Mouse (Mus musculus): ENCODE measurements around the gene C130050O18Rik.
A peak's percentile ranks its signal among the peaks of the same experiment; 100 is the strongest.

C130050O18Rik gene

DNA sequence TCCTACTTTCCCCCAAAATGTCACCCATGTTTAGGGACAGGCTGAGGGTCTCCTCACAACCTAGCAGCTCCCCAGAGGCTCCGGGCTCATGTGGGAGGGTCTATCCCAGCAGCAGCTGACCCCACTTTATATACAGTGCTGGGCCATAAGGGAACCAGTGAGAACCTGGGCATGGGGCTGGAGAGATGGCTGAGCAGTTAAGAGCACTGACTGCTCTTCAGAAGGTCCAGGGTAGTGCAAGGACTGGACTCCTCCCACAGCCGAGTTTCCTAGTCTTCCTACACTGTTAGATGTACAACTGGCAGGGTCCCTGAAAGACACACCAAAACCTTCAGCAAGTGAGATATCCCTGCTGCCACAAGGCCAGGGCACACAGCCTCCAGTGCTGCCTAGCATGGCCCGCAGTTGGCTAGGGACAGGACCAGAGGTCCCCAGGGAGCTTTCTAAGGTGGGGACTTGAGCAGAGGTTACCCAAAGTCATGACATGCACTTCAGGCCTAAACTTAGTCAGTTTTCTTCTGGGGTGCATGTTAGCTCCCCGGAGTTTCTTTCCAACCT is 7.6 kb upstream of the C130050O18Rik start:
- DNase-seq (ENCODE audit: low spot score in 2 of 2), result peak in 1 of 2 experiments; percentile 30

DNA sequence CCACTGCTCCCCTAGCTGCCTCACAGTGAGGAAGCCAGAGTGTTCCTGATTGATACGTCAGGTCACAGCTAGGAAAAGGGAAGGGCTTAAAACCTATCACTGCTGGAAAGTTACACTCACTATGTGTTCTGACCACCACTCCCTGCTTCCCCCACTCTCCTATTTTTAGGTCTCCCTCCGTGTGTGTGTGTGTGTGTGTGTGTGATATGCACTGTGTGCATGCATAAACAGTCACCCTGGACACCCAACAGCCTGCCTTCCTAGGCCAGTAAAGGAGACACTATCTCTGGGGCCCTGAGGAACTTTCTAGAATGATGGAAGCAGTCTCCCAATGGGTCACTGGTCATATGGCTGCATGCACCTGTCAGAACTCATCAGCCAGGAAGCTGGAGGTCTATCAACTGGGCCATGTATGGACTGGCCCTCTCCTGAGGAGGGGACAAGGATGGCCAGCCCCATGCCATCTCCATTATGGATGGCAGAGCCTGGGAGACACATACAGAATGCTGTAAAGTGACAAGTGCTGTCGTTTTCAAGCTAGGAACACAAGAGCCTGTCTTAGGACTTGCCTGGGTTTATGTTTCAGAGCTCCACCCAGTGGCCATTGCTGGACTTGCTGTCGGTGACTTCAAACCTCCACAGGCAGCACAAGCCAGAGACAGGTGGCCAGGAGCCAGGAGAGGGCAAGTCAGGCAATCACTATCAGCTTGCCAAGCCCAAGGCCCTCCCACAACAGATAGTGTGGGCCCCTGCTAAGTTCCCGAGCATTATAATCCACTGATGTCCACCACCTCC is 6.9 kb upstream of the C130050O18Rik start:
- peak; percentile 93 to 95 for DNase-seq (ENCODE audit: low spot score in 2 of 2)

DNA sequence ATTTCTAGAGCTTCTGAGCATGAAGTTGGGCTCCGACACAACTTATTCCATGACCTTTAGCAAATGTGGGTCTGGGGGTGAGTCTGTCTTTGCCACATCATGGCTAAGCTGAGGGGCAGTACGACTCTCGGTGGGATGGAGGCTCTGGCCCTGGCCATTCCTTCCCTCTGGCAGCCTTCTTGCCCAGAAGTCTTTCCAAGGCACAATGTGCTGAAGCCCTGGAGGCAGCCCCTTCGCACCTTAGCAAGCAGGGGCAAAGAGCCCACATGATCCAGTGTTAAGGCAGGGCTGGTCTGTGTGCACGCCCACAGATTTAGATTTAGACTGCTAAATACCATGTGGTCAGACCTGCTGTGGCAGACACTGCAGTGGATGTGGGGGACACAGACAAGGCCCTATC is 6.3 kb upstream of the C130050O18Rik start:
- DNase-seq (ENCODE audit: low spot score in 2 of 2), result no peak

DNA sequence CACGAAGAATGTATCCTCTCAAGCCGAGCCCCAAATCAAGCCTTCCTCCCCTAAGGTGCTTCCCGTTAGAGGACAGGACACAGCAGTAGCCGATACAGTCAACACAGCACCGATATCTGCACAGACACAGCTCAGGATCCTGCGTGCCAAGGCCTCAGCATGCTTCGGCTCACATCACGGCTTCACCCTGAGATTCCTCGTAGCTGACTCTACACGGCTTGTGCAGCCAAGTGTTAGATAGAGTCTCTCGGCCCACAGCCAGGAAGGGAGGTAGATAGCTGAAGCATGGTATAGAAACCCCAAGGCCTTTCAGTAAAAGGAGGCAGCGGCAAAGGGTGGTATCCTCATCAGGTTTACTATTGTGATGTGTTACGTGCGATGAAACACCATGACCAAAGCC is 5.1 kb upstream of the C130050O18Rik start:
- DNase-seq (ENCODE audit: low spot score in 2 of 2), result no peak

DNA sequence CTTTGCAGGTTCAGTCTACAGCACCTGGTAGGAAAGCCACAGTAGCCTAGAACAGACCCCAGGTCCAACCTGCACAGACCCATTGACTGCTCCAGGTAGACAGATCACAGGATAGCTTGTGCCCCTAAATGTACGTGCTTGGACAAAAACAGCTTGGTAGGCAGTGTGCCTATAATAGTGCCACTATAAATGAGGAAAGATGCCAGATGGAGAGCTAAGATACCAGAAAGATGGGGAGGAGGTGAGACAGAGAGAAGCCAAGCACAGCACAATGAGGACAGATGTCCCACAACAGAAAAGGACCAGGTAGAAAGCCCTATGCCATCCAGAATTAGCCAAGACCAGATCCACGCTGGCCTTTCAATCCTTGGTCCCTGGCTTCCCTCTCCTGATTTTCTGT is 3.0 kb upstream of the C130050O18Rik start:
- DNase-seq (ENCODE audit: low spot score in 2 of 2), result no peak

DNA sequence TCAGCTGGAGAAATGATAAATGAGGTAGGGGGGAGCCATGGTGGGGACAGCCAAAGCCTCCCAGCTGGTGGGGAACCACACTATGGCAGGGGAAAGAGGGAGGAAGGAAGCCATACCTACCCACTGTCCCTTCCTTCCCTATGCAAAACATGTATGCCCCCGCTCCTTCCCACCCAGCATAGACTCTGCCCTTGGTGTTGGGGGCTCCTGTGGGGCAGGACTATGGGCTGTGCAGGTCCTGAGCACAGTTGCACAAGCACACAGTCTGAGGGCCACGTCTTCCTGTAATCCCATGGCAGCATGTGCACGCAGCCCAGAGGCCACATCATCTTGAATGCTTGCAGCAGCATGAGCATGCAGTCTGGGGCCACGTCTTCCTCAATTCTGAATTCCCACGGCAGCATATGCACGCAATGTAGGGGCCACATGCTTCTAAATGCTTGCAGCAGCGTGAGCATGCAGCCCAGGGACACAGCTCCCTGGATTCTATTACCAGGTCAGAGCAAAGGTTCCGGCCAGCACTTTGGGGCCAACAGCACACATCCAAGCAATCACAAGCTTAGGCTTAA is 1.3 kb upstream of the C130050O18Rik start:
- no peak for DNase-seq (ENCODE audit: low spot score in 2 of 2)

DNA sequence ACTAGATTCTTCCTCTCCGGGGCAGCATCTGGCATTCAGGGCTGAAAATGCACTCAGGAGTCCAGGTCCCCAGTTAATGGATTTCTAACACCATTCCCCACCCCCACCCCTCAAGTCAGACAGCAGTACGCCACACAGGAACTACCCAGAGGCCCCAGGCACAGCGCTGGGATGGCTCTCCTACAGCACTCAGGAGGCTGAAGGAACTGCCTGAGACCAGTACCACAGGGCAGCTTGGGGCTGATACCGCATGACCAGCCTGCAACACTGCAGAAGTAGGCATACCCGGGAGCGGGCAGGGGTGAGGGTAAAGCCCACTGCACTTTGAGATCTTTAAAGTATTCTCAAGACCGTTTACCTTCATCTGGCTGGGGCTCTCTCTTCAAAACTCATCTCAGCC is 398 bp downstream of the C130050O18Rik start:
- peak in 1 of 2 experiments; percentile 27 for DNase-seq (ENCODE audit: low spot score in 2 of 2)

DNA sequence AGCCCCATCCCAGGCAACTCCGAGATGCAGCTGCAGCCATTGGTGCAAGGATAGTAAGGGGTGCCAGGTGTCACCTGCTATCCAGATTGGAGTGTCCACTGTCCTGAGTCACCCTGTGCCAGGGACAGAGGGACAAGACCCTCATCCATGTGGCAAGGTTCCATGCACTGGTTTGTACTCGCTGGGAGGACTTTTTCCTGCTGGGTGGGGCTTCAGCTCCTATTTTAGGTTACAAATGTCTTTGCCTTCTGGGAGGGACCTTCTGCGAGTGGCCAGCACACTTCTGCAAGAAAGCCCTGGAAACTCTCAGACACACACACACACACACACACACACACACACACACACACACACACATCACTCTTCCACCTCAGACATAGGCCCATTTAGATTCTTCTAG is 873 bp downstream of the C130050O18Rik start:
- no peak for DNase-seq (ENCODE audit: low spot score in 2 of 2)

DNA sequence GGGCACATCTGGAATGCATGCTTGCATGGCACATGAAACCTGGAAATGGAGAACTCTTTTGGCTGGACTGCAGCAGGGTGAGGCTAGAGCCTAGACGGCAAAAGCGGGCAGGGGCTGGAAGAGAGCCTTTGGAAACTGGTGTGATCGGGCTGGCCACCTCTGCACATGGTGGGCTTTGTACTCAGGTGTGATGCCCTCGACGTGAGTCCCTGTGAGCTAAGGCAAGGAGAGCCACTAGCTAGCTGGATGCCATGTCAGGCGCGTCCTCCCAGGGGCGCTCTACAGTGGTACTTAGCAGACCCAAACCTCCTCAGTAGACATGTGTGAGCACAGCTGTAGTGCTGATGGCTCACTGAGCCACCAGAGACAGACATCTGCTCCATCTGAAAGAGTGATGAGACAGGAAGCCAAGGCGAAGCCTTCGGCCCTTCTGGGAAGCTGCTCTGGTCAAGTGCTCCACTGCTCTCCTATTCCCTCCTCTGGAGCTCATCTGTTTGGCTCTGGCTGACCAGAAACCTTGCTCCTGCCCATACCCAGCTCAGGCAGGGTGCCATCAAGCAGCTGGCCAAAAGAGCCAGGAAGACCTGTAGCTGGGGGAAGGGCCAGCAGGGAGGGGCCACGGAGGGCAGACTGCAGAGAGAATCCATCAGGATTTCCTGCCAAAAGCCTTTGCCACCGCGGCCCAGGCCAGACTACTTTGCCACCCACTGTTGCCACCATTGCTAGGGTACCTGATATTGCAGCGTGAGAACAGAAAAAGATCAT is 2.2 kb downstream of the C130050O18Rik start:
- DNase-seq (ENCODE audit: low spot score in 2 of 2), result no peak

DNA sequence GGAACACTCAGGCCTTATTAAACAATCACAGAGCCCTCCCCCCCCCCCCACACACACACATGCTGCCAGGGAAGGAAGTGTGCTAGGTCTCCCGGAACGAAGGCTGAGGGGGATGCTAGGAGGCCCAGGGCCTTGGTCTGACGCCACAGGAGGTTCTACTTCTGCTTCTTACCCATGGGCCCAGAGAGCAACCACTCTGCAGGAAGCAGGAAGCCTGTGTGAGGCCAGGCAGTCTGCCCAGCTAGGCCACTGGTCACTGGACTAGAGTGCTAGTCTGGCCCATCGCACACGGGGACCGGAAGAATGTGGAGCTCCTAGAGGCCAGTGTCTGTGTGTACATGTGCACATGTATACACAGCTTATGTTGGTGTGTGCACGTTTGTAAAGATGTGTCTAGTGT is 3.4 kb downstream of the C130050O18Rik start:
- DNase-seq (ENCODE audit: low spot score in 2 of 2), result peak in 1 of 2 experiments; percentile 41

DNA sequence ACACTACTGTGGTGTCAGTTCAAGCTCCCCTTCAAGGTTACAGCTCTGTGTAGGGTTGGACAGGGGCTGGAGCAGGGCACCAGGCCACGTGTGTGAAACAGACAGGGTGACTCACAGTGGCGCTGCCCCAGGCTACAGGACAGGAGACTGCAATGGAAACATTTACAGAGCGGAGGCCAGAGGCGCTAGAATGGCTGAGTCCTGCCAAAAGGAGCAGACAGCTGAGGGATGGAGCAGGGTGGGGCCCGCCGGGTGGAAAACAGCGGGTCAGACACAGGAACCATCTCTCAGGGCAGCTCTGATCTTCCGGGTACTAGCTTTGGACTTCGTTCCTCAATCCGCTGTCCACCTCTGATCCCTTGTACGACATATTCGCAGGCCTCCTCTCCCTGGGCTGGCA is 4.3 kb downstream of the C130050O18Rik start:
- DNase-seq (ENCODE audit: low spot score in 2 of 2), result no peak

DNA sequence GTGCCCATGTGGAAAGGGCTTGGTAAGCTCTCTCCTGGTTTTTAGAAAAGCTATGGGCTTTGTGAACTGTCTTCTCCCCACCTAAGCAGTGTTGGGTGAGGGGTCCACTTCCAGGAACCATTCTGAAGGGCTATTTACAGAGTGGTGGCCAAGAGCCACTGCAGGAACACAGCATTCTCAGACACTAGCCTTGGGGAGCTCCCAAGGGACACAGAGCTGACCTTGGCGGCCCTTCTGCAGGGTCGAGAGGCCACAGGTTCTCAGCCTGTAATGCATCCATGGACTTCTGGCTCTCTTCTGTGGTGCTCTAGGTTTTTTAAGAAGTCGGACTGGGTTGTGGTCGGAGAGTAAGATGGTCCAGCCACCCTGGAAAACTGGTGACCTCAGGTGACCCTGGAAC is 5.0 kb downstream of the C130050O18Rik start:
- no peak for DNase-seq (ENCODE audit: low spot score in 2 of 2)

DNA sequence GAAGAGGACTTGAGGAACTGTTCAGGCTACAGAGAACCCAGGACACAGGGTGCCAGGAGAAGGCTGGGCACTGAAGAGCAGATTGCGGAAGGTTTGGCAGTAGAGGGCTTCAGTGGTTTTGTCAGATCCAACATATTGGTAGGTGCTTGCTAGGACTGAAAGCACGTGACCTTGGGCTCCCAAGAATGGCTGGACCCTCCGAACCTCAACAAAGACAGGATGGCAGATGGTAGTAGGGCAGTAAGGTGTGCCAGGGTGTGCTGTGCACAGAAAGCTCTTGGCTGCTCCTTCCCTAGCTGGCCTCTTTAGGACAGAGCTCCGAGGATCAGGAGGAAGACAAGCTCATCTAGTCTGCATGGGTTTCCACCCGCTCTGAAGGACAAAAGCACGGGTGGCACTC is 6.0 kb downstream of the C130050O18Rik start:
- no peak for DNase-seq (ENCODE audit: low spot score in 2 of 2)

DNA sequence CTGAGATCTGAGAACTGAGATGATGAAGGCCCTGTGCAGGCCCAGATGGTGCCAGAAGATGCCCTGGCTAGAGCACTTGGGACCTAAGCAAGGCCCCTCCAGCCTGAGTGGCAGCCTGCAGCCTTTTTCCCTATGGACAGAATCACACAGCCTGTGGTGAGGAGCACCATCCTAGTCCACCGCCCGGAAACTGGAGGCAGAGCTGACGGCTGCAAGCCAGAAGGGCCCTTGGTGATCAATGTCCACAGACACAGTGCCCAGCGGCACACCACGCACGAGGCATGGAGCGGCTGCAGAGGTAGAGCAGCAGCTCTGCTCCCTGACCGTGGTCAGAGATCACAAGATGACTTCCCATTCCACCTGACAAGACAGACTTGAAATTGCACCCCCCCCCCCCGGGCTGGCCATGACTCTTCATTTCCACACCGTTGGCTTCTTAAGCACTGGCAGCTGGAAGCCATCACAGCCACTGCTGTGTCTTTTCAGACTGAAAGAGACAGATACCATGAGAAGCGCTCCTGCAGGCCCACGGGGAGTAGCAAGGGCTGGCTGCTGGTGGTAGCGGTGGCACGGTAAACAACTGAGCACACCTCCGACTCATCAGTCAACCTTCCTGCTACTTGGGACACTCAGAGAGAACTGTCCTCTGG is 6.7 kb downstream of the C130050O18Rik start:
- DNase-seq (ENCODE audit: low spot score in 2 of 2), result no peak

DNA sequence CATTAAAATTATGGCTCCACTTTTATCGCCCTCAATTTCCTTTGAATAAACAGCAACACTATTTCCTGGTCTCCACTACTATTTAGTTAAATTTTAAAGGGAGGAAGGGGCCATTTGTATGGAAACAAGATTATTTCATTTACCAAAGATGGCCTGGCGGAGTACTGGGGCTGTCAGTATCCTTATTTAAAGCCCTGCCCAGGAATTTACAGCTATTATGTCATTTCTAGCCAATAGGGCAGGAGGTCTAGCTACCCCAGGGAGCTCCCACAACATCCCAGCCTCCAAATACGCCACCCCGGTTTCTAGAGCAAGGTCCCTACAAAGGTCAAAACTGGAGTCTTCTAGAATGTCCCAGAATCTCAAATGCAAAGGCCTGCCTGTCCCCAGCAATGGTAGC is 8.5 kb downstream of the C130050O18Rik start:
- no peak for DNase-seq (ENCODE audit: low spot score in 2 of 2)

DNA sequence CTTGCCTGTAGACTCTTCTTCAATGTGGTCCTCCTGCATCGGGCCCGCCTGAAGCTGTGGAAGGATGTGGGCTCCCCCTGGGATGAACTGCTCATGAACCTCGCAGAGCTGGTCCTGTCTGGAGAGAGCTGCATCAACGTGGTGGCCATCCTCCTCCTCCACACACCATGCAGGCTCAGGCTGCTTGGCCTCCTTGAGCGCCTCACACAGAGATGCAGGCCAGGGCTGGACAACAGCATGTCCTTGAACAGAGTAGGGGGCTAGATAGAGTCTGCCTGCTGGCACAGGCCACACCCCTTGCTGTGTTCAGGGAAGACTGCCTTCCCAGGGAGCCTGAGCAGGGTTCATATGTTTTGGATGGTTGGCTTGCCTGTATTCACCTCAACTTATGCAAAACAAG is 9.9 kb downstream of the C130050O18Rik start:
- DNase-seq (ENCODE audit: low spot score in 2 of 2), result no peak

DNA sequence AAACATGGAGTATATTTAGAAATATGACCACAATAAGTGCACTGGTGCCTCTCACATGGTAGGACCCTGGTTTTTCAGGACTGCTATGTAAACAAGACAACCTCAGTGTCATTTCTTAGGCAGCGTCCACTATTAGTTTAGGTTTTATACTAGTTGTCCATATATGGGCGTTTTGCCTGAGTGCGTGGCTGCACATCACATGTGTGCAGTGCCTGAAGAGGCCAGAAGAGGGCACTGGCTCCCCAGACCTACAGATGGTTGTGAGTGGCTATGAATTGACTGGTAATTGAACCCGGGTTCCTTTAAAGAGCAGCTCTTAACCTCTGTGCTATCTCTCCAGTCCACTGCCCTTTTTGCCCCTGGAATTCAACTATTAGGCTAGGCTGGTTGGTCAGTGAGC is 11.9 kb downstream of the C130050O18Rik start:
- DNase-seq (ENCODE audit: low spot score in 2 of 2), result peak in 1 of 2 experiments; percentile 53

DNA sequence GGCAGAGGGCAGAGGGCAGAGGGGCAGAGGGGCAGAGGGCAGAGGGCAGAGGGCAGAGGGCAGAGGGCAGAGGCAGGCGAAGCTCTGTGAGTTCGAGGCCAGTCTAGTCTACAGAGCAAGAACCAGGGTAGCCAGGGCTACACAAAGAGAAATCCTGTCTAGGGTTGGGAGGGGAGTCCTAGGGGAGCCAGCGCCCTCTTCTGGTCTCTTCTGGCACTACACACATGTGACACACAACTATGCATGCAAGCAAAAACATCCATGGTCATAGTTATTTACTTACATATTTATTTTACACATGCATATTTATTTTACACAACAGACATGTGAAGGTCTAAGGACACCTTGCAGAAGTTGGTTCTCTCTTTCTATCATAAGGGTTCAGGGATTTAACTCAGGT is 12.4 kb downstream of the C130050O18Rik start:
- peak in 1 of 2 experiments; percentile 51 for DNase-seq (ENCODE audit: low spot score in 2 of 2)

DNA sequence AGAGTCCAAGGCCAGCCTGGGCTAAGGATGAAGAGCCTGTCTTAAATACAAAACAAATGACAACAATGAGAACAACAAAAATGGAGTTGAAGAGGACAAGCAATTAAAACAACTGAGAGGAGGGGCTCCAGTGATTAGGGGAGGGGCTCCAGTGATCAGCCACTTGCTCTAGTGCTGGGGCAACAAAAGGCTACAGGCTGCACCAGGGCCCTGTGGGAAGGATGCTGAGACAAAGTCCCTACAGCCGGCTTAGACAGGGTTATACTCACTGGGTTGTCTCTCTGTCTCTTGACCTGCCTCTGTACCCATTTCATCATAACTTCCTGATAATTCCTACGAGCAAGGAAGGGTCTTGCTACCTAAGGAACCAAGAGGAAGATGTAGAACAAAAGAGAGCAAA is 13.0 kb downstream of the C130050O18Rik start:
- no peak for DNase-seq (ENCODE audit: low spot score in 2 of 2)

DNA sequence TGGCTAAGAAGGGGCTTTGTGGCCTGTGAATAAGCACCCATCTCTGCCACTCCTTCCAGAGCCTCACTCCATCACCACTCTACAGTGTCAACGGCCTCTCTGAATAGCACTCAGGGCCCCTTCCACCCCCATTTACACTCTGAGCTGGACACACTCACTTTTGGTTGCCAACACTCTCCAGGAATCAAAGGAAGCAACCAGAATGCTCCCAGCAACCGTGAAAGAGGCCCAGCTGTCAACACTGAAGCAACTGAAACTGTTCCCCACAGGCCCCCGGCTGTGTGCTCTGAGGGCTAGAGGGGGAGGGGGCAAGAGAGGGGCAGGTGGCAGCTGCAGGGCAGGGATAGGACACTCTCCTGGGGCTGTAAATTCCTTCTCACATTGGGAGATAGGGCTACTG is 13.6 kb downstream of the C130050O18Rik start:
- DNase-seq (ENCODE audit: low spot score in 2 of 2), result no peak

DNA sequence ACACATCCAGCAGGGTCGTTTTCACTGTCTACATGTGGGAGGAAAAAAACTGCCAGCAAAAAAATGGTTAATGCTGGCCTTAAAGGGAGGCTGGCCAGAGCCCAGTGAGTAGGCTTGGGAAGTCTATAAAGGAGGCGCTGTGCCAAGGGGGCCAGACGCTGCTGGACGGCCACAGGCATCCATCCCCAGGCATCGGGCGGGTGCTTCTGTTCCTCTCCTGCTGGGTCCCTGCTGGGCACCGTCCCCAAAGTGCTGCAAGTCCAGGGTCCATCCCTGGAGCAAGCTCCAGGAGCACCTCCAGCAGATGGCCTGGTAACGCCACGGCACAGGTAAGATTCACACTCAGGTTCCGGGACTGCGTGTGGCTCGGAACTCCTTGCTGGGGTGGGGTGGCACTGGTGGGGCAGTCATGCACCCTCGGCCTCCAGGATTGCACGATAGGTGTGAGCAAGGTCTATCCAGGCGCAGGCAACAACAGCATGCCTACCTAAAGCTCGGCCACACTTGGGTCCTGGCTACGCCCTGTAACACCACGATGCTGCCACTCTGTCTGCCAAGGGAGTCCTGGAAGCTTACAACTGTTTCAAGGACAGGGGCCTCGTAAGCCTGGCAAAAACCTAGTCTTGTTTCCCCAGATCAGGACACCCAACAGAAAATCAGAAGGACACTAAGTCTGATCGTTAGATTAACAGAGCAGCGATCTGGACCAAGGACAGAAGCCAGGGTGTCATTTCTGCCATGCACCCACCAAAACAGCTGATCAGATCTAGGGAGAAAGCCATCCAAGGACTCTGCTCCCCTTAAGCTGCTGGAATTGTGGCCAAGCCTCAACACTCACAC is 18.2 kb downstream of the C130050O18Rik start, which contains the start of gene Gper1:
TSS of gene Gper1 (plus strand) at position 126 of the 840 bp plus-strand sequence.
- no peak for DNase-seq (ENCODE audit: low spot score in 2 of 2)
